Mouse (Mus musculus): Measurements from ENCODE around the gene Cdk5rap2. TPM values are rescaled to one million over a fixed set of nuclear protein-coding genes. Genes with fewer than 3 reads are reported as not detected.

Cdk5rap2 gene
- 25.1 and 25.6 TPM in 2 replicates for polyA plus RNA-seq (2016; fragmentation: Nextera tagmentation; extraction: Ambion mirVana)

- Histone ChIP-seq H3K36me3 (replicated peaks) (peaks cover 10% of the 10 kb centered on the region), H3K4me3 (peak within 1 kb of the TSS; percentile 69), H3K9me3 (no peaks in the 10 kb centered on the region), H3K27ac (peak within 1 kb of the TSS; percentile 94), H3K4me1 (peaks cover 57% of the 10 kb centered on the region), H3K27me3 (ENCODE audit: poor library complexity, severe bottlenecking) (no peaks in the 10 kb centered on the region)
- WGBS: under 1% methylated on average over 55 of the region's 55 CpGs
- peak; percentile 96 for DNase-seq (ENCODE audit: extremely low spot score, low spot score)
Observed at GRCm38 (mm10) chr4:70409994-70410721, at the start of gene Cdk5rap2. Cdk5rap2 (minus strand) TSS chr4:70410443.

GRCm38 (mm10) chr4:70452161-70452560, 41.9 kb upstream of the Cdk5rap2 start:
- Histone ChIP-seq H3K27ac (no peak overlapping the region), H3K36me3 (replicated peaks) (peaks cover 12% of the 10 kb centered on the region), H3K4me3 (no peak overlapping the region), H3K9me3 (no peaks in the 10 kb centered on the region), H3K27me3 (ENCODE audit: poor library complexity, severe bottlenecking) (no peaks in the 10 kb centered on the region), H3K4me1 (no peaks in the 10 kb centered on the region)
- DNase-seq (ENCODE audit: extremely low spot score, low spot score): no peak
- WGBS: 90% methylated on average over 3 of the region's 3 CpGs

GRCm38 (mm10) chr4:70451750-70452149, 41.5 kb upstream of the Cdk5rap2 start:
- H3K36me3 ChIP-seq (replicated peaks): peaks cover 12% of the 10 kb centered on the region
- H3K9me3 ChIP-seq: no peaks in the 10 kb centered on the region
- H3K27ac ChIP-seq: no peak overlapping the region
- 0% methylated on average over 2 of the region's 2 CpGs for WGBS
- H3K27me3 ChIP-seq (ENCODE audit: poor library complexity, severe bottlenecking): no peaks in the 10 kb centered on the region
- H3K4me1 ChIP-seq: no peaks in the 10 kb centered on the region
- H3K4me3 ChIP-seq: no peak overlapping the region
- peak; percentile 27 for DNase-seq (ENCODE audit: extremely low spot score, low spot score)

- 88% methylated on average over 1 of the region's 1 CpGs for WGBS
Observed at GRCm38 (mm10) chr4:70449668-70450067, 39.4 kb upstream of the Cdk5rap2 start.

GRCm38 (mm10) chr4:70446774-70447173, 36.5 kb upstream of the Cdk5rap2 start:
- no peak for DNase-seq (ENCODE audit: extremely low spot score, low spot score)
- H3K36me3 ChIP-seq (replicated peaks): peaks cover 3% of the 10 kb centered on the region; the same call in 1 of the 2 replicates
- 94% methylated on average over 3 of the region's 3 CpGs for WGBS

More at GRCm38 (mm10) chr4:70449668-70450067, 39.4 kb upstream of the Cdk5rap2 start:
- H3K27me3 ChIP-seq (ENCODE audit: poor library complexity, severe bottlenecking): no peaks in the 10 kb centered on the region
- no peak overlapping the region for H3K4me3 ChIP-seq
- DNase-seq (ENCODE audit: extremely low spot score, low spot score): no peak
- peaks cover 4% of the 10 kb centered on the region; the same call in 1 of the 2 replicates for H3K36me3 ChIP-seq (replicated peaks)
- no peaks in the 10 kb centered on the region for H3K9me3 ChIP-seq
- no peak overlapping the region for H3K27ac ChIP-seq
- H3K4me1 ChIP-seq: no peaks in the 10 kb centered on the region

GRCm38 (mm10) chr4:70420202-70420601, 10.0 kb upstream of the Cdk5rap2 start:
- Histone ChIP-seq H3K27me3 (ENCODE audit: poor library complexity, severe bottlenecking) (no peaks in the 10 kb centered on the region), H3K4me1 (no peaks in the 10 kb centered on the region), H3K4me3 (no peak overlapping the region), H3K9me3 (no peaks in the 10 kb centered on the region), H3K27ac (no peak overlapping the region), H3K36me3 (replicated peaks) (no peaks in the 10 kb centered on the region)
- WGBS: 71% methylated on average over 2 of the region's 2 CpGs
- DNase-seq (ENCODE audit: extremely low spot score, low spot score): no peak

More at GRCm38 (mm10) chr4:70446774-70447173, 36.5 kb upstream of the Cdk5rap2 start:
- no peaks in the 10 kb centered on the region for H3K4me1 ChIP-seq
- no peak overlapping the region for H3K27ac ChIP-seq
- no peaks in the 10 kb centered on the region for H3K9me3 ChIP-seq
- H3K4me3 ChIP-seq: no peak overlapping the region
- no peaks in the 10 kb centered on the region for H3K27me3 ChIP-seq (ENCODE audit: poor library complexity, severe bottlenecking)

- Histone ChIP-seq H3K4me3 (no peak overlapping the region), H3K27me3 (ENCODE audit: poor library complexity, severe bottlenecking) (no peaks in the 10 kb centered on the region), H3K27ac (peak overlapping the region; percentile 94), H3K4me1 (peaks cover 54% of the 10 kb centered on the region), H3K9me3 (no peaks in the 10 kb centered on the region), H3K36me3 (replicated peaks) (peaks cover 3% of the 10 kb centered on the region; the same call in 1 of the 2 replicates)
- WGBS: 45% methylated on average over 2 of the region's 2 CpGs
- DNase-seq (ENCODE audit: extremely low spot score, low spot score): peak; percentile 51
Observed at GRCm38 (mm10) chr4:70412126-70412525, 1.9 kb upstream of the Cdk5rap2 start.

- H3K9me3 ChIP-seq: no peaks in the 10 kb centered on the region
- peaks cover 17% of the 10 kb centered on the region for H3K36me3 ChIP-seq (replicated peaks)
- 21% methylated on average over 9 of the region's 9 CpGs for WGBS
- DNase-seq (ENCODE audit: extremely low spot score, low spot score): no peak
- H3K4me1 ChIP-seq: peaks cover 57% of the 10 kb centered on the region
- peak overlapping the region; percentile 94 for H3K27ac ChIP-seq
- H3K27me3 ChIP-seq (ENCODE audit: poor library complexity, severe bottlenecking): no peaks in the 10 kb centered on the region
- peak overlapping the region; percentile 69 for H3K4me3 ChIP-seq
Observed at GRCm38 (mm10) chr4:70409456-70409855, 787 bp downstream of the Cdk5rap2 start.

GRCm38 (mm10) chr4:70402109-70402819, 8.0 kb downstream of the Cdk5rap2 start:
- Histone ChIP-seq H3K9me3 (no peaks in the 10 kb centered on the region), H3K27ac (no peak overlapping the region), H3K27me3 (ENCODE audit: poor library complexity, severe bottlenecking) (no peaks in the 10 kb centered on the region), H3K4me1 (peaks cover 5% of the 10 kb centered on the region; the same call in 1 of the 2 replicates), H3K4me3 (no peak overlapping the region), H3K36me3 (replicated peaks) (peaks cover 82% of the 10 kb centered on the region)
- 71% methylated on average over 9 of the region's 9 CpGs for WGBS
- DNase-seq (ENCODE audit: extremely low spot score, low spot score): no peak

GRCm38 (mm10) chr4:70399476-70399875, 10.8 kb downstream of the Cdk5rap2 start:
- no peak overlapping the region for H3K27ac ChIP-seq
- H3K27me3 ChIP-seq (ENCODE audit: poor library complexity, severe bottlenecking): no peaks in the 10 kb centered on the region
- DNase-seq (ENCODE audit: extremely low spot score, low spot score): no peak
- WGBS: 92% methylated on average over 5 of the region's 5 CpGs
- no peak overlapping the region for H3K4me3 ChIP-seq
- peaks cover 94% of the 10 kb centered on the region for H3K36me3 ChIP-seq (replicated peaks)
- no peaks in the 10 kb centered on the region for H3K9me3 ChIP-seq
- H3K4me1 ChIP-seq: no peaks in the 10 kb centered on the region

GRCm38 (mm10) chr4:70399074-70399473, 11.2 kb downstream of the Cdk5rap2 start:
- H3K36me3 ChIP-seq (replicated peaks): peaks cover 97% of the 10 kb centered on the region
- H3K27ac ChIP-seq: no peak overlapping the region
- WGBS: 93% methylated on average over 2 of the region's 2 CpGs
- H3K4me3 ChIP-seq: no peak overlapping the region
- no peaks in the 10 kb centered on the region for H3K4me1 ChIP-seq
- H3K9me3 ChIP-seq: no peaks in the 10 kb centered on the region
- H3K27me3 ChIP-seq (ENCODE audit: poor library complexity, severe bottlenecking): no peaks in the 10 kb centered on the region
- DNase-seq (ENCODE audit: extremely low spot score, low spot score): no peak

- no peak for DNase-seq (ENCODE audit: extremely low spot score, low spot score)
- Histone ChIP-seq H3K9me3 (no peaks in the 10 kb centered on the region), H3K36me3 (replicated peaks) (peaks cover 97% of the 10 kb centered on the region), H3K27me3 (ENCODE audit: poor library complexity, severe bottlenecking) (no peaks in the 10 kb centered on the region), H3K27ac (no peak overlapping the region), H3K4me1 (no peaks in the 10 kb centered on the region), H3K4me3 (no peak overlapping the region)
- WGBS: 80% methylated on average over 4 of the region's 4 CpGs
Observed at GRCm38 (mm10) chr4:70398088-70398487, 12.2 kb downstream of the Cdk5rap2 start.

GRCm38 (mm10) chr4:70396701-70397100, 13.5 kb downstream of the Cdk5rap2 start:
- no peak overlapping the region for H3K4me3 ChIP-seq
- H3K36me3 ChIP-seq (replicated peaks): peaks cover 96% of the 10 kb centered on the region
- WGBS: 97% methylated on average over 5 of the region's 5 CpGs
- no peaks in the 10 kb centered on the region for H3K9me3 ChIP-seq
- no peak overlapping the region for H3K27ac ChIP-seq
- no peaks in the 10 kb centered on the region for H3K4me1 ChIP-seq
- no peaks in the 10 kb centered on the region for H3K27me3 ChIP-seq (ENCODE audit: poor library complexity, severe bottlenecking)
- no peak for DNase-seq (ENCODE audit: extremely low spot score, low spot score)

Measured in forebrain, embryonic 10.5 days (tissue).